Mouse (Mus musculus): ENCODE results near the gene Tmem174.

DNA sequence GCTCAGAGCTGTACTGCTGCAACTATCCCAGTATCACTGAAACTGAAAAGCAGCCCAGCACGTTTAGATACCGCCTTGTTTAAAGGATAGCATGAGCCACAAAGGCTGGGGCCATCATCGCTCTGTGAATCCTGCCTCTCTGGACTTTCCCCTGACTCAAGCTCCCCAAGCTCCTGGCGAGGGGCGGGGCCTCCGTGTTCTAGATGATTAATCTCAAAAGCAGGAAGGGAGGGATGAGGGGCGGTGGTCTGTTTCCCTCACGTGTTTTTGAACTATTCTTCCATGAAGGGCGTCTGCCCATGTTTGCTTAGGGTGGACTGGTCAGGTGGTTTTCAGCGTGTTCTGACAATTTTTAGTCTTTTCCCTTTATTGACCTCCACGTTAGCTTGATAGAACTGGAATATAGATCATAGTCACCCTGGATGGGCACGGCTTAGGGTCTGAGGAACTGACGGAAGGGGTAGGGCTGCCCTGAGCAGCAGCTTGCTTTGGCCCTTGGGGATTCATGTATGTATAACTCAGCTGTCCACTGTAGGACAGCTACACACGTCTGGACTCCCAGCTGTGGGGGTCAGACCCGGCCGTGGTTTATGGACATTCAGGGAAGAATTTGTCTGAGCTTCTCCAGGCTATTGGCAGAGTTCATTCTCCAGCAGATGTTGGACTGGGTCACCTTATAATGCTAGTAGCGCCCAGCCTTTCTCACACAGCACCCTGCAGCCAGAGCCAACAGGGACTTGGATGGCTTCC lies 14.2 kb upstream of the Tmem174 start:
- no peak for TF ChIP-seq CTCF (IDR thresholded peaks at IDR 0.05; ENCODE audit: borderline replicate concordance, control insufficient read depth, extremely low read depth, insufficient read depth, low read length, poor library complexity)
- no peak for TF ChIP-seq POLR2A (IDR thresholded peaks at IDR 0.05; ENCODE audit: control insufficient read depth, extremely low read depth, insufficient read depth, low read length, poor library complexity)
